Mouse (Mus musculus) cerebellum, adult 2 months (tissue): Measurements from ENCODE around the gene Sh2b1.

ENCODE experiments used
- CTCF ChIP-seq: fragments of 200-500 bp; IDR thresholded peaks from 2 replicates; pipeline ENCODE4 v1.5.1; 2011; ENCODE audit warnings: low read depth, mild to moderate bottlenecking, control low read depth, low read length, moderate library complexity, borderline replicate concordance; ENCODE audit not compliant: insufficient read depth
- POLR2A ChIP-seq: fragments of 200-500 bp; IDR thresholded peaks from 2 replicates; pipeline ENCODE4 v1.6.1; 2011; ENCODE audit warnings: low read length, control low read depth, borderline replicate concordance; ENCODE audit not compliant: insufficient read depth

DNA sequence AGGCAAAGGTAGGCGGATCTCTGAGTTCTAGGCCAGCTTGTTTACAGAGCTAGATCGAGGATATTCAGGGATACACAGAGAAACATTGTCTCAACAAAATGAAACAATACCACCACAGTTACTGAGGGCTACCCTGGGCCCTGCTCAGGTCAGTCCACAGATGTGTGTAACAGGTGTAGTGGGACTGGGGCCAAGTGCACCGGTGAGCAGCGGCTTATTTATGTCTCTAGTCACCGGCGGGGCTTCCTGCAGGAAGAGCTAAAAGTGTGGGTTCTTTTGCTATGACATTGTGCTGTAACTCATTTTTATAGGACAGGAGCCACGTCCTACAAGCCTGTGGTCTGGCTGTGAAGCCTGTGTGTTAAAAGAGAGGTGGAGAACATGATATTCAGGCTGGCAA is 21.4 kb downstream of the Sh2b1 start:
- TF ChIP-seq CTCF (no peak), POLR2A (no peak)
